Mouse (Mus musculus) 416B (cell line): ENCODE measurements at regions not wholly inside any gene's neighbourhood (a gene's known extent, or its start where the extent isn't known, plus 50 kb on each side); places are given as distances from the start of the nearest gene placed in this dataset.

ENCODE experiments used
- DNase-seq: peaks from one replicate; pipeline ENCODE4 v3.0.0; 2011; ENCODE audit warnings: low read depth

GRCm38 (mm10) chr10:9071630-9072029, 185.8 kb upstream of the Sash1 start:
- DNase-seq, result peak; percentile 8

- DNase-seq, result no peak
Observed at GRCm38 (mm10) chr10:9069608-9070190, 183.8 kb upstream of the Sash1 start.

DNA sequence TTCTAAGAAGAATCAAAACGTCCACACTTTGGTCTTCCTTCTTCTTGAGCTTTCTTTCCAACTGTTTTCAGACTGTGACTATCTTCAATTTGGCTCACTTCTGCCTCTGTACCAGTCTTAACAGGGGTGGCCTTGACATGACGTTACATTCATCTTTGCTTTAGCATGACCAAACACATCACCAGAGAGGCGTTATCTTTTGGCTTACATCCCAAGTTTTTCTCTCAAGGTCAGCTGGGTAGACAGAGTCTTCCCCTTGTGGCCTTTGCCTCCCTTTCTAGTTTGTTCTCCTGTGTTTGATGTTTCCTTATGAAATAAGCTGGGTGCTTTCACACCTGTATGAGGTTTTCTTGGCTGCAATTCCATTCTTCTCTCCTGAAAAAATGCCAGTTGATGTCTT, 180.7 kb upstream of the Sash1 start:
- DNase-seq, result peak; percentile 1

GRCm38 (mm10) chr10:9061979-9062378, 176.1 kb upstream of the Sash1 start:
- DNase-seq, result no peak

DNA sequence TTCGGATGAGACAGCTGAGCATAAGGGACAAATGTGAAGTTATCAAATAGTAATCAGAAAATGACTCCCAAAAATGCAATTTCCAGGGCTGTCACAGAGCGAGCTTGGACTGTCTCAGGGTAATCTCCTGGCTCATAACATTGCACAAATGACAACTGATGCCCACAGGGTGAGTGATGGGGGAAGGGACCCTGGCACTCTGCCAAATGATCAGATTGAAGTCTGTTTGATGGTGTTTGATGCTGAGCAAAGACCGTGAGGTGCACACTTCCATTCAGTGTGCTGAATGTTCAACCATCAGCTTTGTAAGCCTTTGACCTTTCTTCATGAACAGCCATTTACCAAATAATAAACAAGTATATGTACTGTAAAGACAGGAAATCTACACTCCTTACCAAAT, 169.4 kb upstream of the Sash1 start:
- DNase-seq, result no peak

DNA sequence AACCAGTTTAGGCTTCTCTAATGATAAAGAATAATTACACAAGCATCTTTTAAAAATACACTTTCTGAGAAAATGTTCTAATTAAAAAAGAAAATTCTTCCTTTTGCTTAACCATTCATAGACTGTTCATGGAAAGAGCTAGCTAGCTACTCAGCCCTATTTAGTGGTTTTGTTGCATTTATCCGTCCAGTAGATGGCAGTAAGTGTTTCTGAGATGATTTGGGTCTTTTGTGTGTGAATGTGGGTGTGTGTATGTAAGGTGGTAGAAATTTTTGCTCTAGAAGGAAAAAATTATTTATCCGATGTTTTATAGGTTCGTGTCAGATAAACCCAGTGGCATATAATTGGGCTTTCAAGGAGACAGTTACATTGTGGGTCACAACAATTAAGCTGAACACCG, 167.5 kb upstream of the Sash1 start:
- DNase-seq, result peak; percentile 23

DNA sequence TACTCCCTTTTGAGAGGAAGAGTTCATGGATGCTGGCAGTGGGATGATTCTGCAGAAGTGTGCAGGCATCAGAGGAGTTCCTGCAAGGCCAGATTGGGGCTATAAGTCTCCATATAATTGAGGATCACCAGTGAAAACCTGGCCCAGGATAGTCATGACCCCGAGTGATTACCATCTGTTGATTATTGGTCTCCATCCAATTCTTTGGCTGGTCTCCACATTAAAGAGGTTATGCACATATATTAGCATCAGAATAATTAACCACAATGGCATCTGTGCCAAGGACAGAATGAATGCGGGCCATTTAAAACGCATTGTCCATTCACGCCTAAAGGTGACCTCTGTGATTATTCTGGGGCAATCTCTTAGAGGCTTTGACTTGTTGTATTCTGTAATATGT, 161.5 kb upstream of the Sash1 start:
- DNase-seq, result no peak

DNA sequence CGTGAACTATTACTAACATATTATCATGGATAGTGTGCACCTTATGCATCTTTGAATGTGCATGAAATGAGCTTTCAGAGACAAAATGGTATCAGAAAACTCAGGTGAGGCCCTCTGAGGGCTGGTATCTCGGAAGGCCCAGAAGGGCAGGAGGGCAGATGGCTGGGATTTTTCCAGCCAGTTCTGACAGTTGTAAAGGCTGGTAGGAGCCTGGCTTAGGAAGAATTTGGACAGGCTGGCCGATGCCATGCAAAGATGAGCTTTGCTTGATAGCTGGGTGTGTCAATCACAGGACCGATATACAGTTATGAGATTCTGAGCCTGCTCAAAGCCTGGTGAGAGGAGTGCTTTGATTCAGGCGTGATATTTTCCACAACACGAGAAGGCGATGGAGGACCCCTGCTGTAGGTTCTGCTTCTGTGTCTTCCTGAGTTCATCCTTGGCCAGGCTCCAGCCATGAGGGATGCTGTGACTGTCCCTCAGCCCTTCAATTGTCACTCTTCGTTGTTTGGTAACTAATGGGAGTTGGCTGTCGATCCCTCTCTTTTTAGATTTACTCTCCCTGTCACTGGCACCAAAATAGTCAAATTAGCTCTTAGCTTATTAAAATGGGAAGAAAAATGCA, 159.0 kb upstream of the Sash1 start:
- no peak for DNase-seq

DNA sequence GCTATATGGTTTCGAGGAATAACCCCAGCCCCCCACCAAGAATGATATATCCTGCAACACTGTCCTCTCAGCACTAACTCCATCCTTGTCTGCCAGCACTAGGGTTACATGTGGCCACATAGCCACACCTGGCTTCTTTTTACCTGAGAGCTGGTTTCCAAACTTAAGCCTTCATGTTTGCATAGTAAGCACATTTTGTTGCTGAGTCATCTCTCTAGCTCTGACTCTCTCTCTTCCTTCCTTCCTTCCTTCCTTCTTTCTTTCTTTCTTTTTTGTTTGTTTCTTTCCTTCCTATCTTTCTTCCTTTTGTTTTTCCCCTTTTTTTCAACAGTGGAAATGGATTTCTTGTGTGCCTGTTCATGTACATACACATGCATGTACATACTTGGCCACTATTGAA, 157.6 kb upstream of the Sash1 start:
- DNase-seq, result no peak

GRCm38 (mm10) chr10:9030486-9030885, 144.6 kb upstream of the Sash1 start:
- no peak for DNase-seq

DNA sequence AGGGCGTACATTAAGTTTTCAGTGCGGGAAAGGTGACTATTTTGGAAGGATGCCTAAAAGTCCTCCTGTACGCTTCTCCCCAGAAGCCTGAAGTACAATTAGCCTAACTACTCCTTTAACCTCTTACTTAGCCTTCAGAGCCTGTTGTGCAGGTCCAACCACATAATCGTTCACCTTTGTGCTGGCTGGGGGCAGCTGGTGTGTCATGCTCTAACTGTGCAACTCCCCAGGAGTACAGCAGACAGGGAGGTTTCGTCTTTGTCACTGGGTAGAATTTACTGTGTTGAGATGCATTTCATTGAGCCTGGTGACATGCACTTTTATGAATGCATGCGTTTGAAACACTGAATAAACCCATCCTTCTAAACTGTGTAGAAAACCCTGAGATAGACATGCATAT, 143.6 kb upstream of the Sash1 start:
- no peak for DNase-seq

GRCm38 (mm10) chr10:9027070-9027807, 141.4 kb upstream of the Sash1 start:
- DNase-seq, result no peak

DNA sequence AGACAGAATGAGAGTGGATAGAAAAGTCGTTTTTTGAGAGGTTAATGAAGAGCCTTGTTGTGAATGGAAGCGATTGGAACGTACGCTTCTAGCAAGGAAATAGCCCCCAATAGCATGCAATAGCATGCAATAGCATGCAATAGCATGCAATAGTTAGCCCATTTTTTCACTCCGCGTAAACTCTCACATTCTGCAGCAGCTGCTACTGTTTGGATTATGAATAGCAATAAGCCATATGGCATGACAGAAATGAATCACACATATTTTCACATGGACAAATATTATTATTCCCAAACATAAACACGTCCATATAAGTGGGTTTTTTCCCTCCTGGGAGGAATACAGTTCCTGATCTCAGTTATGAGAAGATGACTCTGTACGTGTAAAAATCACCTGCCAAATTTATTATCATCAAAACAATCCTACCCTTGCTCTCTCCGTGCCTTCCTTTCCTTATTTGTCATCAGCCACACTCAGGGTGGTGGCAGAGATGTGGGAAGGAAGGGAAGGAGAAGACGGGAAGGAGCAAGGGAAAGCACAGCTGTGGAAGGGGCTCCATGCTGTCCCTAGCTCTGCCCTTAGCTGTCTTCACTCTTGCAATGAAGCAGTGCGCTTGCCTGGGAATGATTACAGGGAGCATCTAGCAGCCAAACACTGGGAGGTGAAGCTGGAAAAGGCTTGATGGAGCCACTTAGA, 129.1 kb upstream of the Sash1 start:
- no peak for DNase-seq

GRCm38 (mm10) chr10:9013549-9013925, 127.7 kb upstream of the Sash1 start:
- DNase-seq, result no peak

GRCm38 (mm10) chr10:9012829-9013548, 127.1 kb upstream of the Sash1 start:
- peak; percentile 36 for DNase-seq

DNA sequence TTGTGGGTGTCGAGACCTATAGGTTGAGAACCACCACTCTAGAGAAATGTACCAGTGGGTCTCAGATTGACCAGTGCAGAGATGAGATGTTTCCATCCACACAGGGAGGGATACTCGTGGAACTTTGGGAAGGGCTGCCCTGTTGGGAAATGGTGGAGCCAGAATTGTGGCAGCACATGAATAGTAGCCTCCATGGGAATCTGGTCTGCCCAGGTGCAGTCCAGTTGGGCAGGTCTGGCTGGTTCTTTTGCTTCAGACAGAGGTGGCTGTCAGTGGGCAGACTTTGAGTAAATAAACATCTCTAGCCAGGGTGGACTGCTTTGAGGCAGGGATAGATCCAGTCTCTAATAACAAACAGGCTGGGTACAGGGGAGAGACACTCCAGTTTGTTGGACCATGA, 126.0 kb upstream of the Sash1 start:
- no peak for DNase-seq

DNA sequence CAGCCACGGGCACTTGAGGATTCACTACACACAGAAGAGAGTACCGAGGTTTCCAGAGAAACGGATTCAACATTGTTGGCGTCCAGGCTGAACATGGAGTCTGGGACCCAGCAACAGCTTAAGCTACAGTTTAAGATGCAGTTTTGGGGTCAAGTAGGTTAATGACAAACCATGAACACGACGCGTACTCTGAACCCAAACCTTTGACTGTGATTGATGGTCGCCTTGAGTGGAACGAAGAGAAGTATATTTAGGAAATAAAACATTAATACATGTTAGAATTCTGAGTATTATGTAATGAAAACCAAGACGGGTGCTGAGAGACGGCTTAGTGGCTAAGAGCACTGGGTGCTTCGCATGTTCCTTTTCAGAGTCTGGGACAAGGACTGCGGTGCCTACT, 124.3 kb upstream of the Sash1 start:
- no peak for DNase-seq

DNA sequence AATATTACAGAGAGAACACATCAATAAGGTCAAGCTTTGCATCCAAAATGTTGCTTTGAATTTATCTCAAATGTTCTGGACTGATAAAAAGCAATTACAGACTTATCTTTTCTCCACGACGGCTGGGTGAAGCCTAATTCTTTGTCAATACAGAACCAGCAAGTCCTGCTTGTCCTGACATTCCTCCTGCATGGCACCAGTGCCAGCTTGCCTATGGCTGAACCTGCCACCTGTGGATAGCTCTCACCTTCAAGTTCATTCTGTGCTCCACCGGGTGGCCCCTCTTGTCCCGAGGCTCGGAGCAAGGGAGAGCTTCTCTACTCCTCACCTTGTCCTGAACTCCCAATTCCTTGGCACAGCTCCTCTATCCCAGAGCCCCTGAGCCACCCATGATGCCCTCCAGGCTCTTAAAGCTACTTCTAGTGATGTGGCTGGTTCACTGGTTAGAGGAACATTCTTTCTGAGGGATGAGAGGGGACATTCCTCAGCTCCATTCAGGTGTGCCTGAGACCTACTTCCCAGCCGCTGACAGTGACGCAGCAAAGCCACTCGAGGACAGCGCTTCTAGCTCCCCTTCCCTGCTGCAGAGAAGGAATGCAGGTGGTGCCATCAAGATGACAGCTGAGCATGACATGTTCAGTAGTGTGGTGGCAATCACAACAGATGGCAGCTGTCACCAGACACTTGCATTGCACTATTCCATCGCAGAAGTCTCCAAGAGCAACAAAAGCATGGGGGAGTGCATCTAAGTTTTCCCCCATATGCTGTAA, 119.5 kb upstream of the Sash1 start:
- no peak for DNase-seq

DNA sequence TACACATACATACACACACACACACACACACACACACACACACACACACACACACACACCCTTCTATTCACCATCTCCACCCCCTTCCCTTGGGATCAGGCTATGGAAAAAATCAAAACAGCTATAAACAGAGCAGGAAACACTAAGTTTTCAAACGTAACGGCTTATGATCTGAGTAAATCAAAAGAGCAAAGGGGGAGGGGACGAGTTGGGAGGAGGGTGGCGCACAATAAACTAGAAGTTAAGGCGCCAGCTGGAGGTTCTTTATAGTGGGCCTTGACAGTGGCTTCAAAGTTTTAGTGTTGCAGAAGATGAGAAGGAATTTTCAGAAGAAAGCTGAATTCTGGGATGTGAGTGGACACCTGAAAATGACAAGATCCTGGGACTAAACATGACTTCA, 116.4 kb upstream of the Sash1 start:
- DNase-seq, result no peak

GRCm38 (mm10) chr10:8998758-8999398, 113.0 kb upstream of the Sash1 start:
- no peak for DNase-seq

GRCm38 (mm10) chr10:8998356-8998755, 112.5 kb upstream of the Sash1 start:
- no peak for DNase-seq
